Mouse (Mus musculus): ENCODE results near the gene Agpat1.

Agpat1 gene

GRCm38 (mm10) chr17:34606186-34607039, 2.4 kb downstream of the Agpat1 start:
- DNase-seq (ENCODE audit: low spot score), result no peak

- no peak for DNase-seq (ENCODE audit: low spot score)
These were observed 3.9 kb downstream of the Agpat1 start for GRCm38 (mm10) chr17:34607997-34608396.

- DNase-seq (ENCODE audit: low spot score), result no peak
These were observed 7.0 kb downstream of the Agpat1 start for GRCm38 (mm10) chr17:34611050-34611449.

- no peak for DNase-seq (ENCODE audit: low spot score)
These were observed 9.1 kb downstream of the Agpat1 start for GRCm38 (mm10) chr17:34613054-34613645.

- no peak for DNase-seq (ENCODE audit: low spot score)
These were observed 9.8 kb downstream of the Agpat1 start for GRCm38 (mm10) chr17:34613830-34614229.

DNA sequence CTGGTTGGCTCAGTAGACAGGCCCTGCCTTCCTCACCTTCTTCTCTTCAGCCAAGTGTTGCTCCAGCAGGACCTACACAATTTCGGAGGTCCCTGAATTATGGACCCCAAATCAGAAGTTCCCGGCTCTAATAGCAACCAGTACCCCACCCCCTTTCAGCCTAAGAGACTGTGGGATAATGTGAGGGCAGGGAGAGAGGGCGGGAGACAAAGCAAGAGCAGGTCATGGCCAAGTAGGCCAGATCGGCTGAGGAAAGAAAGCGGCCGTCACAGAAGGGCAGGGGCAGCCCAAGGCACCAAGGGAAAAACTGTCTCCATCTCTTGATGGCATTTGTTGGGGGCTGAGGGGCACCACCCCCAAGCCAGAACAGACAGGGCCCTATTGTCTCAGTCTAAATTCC, 11.8 kb downstream of the Agpat1 start, which contains the start of gene Egfl8:
TSS of gene Egfl8 (minus strand) at position 101 of the 400 bp plus-strand sequence.
- no peak for DNase-seq (ENCODE audit: low spot score)

GRCm38 (mm10) chr17:34618999-34619398, 14.9 kb downstream of the Agpat1 start:
- peak; percentile 83 for DNase-seq (ENCODE audit: low spot score)

- DNase-seq (ENCODE audit: low spot score), result no peak
These were observed 16.9 kb downstream of the Agpat1 start for GRCm38 (mm10) chr17:34621006-34621405.

GRCm38 (mm10) chr17:34623161-34623560, 19.1 kb downstream of the Agpat1 start:
- no peak for DNase-seq (ENCODE audit: low spot score)

GRCm38 (mm10) chr17:34624981-34625380, 20.9 kb downstream of the Agpat1 start:
- DNase-seq (ENCODE audit: low spot score), result no peak

DNA sequence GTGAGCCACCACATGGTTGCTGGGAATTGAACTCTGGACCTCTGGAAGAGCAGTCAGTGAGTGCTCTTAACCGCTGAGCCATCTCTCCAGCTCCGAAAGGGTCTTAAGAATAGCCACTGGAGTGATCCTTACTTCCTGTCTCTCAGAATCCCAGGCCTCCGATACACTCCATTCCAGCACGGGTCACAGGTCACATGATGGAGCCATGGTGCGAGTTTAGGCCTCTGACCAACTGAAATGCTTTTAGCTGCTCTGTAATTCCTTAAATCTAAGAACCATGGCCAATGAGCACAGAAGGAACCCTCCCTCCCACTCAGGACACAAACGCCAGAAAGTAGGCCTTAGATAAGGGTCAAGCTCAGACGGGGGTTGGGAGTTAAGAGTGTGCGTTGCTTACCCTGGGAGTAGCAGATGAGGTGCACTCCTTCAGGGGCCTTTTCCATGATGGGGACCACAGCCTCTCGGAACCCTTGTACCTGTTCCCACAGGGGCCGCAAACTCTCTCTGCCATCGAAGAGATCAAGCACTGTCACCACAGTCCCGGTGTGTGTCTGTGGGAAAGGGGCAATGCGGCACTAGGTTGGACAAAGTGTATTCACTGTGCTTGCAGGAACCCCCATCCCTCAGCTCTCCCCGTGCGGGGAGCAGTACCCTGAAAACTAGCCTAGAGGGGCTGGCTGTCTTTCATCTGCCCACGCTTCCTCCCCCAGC, 22.2 kb downstream of the Agpat1 start:
- no peak for DNase-seq (ENCODE audit: low spot score)

DNA sequence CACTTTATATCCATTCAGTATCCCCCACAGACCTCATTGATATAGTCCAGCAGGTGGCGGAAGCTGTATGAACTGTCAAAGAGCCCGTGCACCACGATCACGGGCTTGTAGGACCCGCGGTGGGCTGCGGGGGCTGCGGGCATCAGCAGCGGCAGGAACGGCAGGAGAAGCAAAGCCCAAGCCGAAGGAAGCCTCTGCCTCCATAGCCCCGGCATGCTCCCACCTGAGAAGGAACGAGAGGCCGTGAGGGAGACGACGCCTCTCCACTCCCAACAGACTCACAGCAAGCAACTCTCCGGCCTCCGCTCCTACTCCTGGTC, 22.7 kb downstream of the Agpat1 start:
- DNase-seq (ENCODE audit: low spot score), result peak; percentile 73

- DNase-seq (ENCODE audit: low spot score), result peak; percentile 95
These were observed 23.3 kb downstream of the Agpat1 start for GRCm38 (mm10) chr17:34627093-34627942.

DNA sequence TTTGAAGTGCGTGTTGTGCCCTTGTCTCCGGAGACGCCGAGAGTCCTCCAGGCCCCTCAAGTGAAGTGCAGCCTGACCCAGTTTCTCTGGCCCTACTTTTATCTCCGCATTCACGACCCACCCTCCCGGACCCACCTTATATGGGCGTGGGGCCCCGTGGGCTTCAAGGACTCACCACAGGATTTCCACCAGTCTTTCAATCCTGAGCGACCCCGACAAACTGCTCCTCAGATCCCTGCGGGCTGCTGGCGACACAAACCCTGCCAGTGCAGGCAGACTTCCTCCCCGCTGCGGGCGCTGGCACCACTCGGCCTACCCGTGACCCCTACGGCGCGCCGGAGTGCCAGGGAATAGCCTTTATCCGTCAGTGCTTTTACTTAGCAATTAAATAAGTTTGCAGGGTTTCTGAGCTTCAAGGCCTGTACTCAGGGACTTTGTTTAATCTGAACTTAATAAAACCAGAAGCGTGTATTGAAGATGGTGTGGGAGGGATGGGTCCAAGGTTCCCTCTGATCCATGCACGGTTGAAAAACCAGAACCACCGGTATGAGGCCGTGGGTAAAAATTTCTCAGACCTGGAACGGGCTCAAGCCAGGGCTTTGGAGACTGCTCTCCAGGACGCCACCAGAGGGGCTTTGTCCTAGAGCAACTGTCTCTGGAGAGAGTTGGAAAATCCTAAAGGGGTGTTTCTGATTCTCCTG, 24.0 kb downstream of the Agpat1 start, which contains the start of gene Ppt2:
TSS of gene Ppt2 (minus strand) at position 568 of the 701 bp plus-strand sequence.
- peak; percentile 39 for DNase-seq (ENCODE audit: low spot score)

DNA sequence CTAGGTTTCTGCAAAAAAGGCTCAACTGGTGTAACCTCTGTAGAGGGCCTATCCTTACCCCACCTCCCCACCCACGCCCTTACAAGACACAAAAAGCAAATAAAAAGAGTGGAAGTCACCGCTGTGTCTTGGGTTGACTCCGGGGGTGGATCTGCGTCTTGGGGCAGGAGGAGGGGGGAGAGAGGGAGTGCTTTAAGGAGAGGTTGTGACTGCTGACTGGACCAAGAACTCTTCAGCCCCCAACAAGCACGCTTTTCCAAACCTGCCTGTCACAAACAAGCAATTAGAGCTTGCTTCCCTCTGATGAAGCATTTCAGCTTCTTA, 24.5 kb downstream of the Agpat1 start:
- DNase-seq (ENCODE audit: low spot score), result no peak

- peak; percentile 71 for DNase-seq (ENCODE audit: low spot score)
These were observed 25.2 kb downstream of the Agpat1 start, which contains the start of gene Prrt1 for GRCm38 (mm10) chr17:34629221-34629751. Prrt1 (plus strand) TSS chr17:34629533.

- no peak for DNase-seq (ENCODE audit: low spot score)
These were observed 25.9 kb downstream of the Agpat1 start for GRCm38 (mm10) chr17:34629796-34630603.

DNA sequence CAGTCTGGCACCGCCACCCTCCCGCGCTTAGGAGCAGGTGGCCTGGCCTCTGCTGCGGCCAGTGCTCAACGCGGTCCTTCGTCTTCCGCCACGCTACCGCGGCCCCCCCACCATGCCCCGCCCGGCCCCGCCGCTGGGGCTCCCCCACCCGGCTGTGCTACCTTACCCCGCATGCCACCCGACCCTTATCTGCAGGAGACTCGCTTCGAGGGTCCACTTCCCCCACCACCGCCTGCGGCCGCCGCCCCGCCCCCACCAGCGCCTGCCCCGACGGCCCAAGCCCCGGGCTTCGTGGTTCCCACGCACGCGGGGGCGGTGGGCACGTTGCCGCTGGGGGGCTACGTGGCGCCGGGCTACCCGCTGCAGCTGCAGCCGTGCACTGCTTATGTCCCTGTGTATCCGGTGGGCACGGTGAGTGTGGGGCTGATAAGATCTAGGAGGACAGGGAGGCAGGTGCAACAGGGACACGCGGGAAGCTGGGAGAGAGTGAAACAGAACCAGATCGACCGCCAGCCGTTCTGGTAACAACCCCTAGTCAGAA, 26.8 kb downstream of the Agpat1 start:
- DNase-seq (ENCODE audit: low spot score), result no peak

DNA sequence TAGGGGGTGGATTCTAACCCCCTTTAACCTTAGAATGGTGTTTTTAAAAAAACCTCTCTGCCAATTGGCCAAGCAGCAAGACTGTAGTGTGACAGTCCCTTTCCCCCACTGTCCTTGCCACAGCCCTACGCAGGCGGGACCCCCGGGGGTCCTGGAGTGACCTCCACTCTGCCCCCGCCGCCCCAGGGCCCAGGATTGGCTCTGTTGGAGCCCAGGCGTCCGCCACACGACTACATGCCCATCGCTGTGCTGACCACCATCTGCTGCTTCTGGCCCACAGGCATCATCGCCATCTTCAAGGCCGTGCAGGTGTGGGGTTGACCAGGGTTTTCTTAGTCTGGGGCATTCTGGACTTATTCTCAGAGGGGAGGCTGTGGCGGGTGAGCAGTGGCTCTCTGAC, 27.6 kb downstream of the Agpat1 start:
- no peak for DNase-seq (ENCODE audit: low spot score)

DNA sequence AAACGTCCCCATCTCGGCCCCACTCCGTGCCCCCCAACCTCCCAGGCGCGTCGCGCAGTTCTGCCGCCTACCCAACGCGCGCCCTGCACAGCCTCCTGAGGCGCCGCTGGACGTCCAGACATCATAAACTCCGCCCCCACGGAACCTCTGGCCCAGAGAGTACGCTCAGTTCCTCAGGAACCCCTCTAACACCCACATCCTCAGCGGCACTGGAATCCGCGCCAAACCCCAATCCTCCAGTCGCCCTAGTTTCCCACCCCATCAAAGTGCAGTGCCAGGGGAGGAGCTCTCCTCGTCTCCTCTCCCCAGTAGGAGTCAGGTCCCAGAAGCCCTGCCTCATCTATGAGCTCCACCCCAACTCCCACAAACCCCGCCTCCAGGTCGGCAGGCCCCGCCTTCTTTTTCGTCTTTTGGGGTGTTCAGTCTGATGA, 28.2 kb downstream of the Agpat1 start:
- peak; percentile 62 for DNase-seq (ENCODE audit: low spot score)
